Mouse (Mus musculus): ENCODE measurements around the gene Cadm1.

The Cadm1 gene

DNA sequence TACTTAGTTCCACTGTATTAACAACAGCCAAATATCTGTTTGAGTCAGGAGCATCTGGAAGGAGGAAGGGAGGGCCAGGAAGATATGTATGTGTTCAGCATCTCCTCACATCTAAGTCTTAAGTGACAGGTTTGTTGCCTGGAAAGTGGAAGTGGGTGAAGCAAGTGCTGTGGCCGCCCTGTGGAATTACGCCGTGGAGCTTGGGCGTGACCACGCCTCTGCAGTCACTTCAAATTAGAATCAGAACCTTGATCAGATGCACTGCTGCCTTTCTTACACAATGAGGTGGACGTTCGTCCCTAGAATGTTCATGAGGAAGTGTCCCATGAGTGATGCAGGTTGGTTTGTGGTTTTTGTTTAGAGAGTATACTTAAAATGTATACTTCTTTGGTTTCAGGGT, 131.6 kb downstream of the Cadm1 start:
- in situ Hi-C loops (cut with MboI, MseI): no loop called here

DNA sequence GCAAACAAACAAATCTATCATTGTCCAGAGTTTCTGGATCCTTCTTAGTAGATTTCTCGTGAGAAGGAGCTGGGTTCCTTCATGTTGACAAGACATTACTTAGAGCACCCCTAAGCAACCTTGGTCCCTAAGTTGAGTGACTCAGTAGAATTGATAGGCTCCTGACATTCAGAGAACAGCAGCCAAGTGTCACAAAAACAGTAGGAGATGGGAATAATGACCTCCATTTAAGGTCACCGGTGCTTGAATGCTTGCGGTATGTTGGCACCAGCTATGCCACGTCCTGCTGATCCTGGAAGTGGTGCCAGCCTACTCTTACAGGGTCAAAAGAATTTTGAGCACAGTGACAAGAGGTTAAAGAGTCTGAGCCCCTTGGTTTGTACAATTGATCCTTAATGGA, 139.2 kb downstream of the Cadm1 start:
- in situ Hi-C loops (cut with MboI, MseI): no loop called here

DNA sequence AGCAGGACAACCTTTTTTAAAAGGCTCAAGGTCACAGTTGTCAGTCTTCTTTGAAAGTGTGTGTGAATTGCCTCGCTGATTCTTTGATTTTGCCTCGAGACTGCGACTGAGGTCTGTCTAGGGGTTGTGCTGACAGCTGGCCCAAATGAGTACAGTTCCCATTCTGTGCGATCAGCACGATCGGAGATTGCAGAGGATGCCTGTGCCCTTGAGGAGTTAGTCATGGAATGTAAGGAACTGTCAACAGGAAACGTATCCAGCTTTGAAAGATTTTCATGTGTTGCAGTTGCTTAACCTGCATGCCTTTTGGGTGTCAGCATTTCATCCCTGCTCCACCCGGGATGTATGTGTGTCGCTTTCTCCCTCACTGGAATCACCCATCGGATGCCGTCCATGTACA, 141.6 kb downstream of the Cadm1 start:
- in situ Hi-C loops (cut with MboI, MseI): no loop called here

DNA sequence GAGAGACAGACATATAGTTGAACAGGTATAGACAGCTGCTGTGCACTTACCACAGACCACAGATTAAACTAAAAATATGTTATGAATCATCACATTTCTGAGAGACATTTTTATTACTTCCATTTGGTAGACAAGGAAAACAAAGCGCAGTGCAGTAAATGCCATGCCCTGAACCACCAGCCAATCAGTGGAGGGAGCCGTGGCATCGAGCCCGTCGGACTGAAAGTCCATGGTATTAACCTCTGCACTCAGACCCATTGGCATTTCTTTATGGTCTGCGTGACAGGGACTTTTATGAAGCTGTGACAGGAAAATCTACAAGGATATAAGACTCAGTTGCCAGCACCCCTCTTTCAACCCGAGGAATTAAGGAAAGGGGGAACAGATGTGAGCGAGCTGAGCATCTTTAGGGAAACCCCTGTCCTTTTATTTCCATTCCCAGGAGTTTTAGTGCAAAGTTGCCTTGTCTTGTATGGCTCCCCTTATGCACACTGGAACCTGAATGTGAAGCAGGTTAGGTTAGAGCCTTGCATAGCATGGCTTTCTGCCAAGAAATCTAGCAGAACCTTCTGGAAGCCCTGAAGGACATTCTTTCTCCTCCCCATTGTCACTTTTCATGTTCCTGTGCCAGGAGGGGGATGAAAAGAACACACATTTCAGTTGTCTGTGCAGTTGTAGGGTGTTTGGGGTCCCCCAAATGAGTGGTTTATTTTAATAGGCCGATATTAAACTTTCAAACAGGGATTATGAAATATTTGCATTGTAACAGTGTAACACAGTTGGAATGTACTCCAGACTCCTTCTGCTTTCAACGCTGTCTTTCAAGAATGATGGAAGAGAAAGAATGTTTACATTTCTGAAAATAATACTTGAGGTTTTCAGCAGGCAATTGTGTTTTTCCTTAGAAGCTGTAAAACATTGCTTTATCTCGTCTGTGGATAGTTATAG, 145.1 kb downstream of the Cadm1 start:
- in situ Hi-C loops (cut with MboI, MseI): no loop called here

DNA sequence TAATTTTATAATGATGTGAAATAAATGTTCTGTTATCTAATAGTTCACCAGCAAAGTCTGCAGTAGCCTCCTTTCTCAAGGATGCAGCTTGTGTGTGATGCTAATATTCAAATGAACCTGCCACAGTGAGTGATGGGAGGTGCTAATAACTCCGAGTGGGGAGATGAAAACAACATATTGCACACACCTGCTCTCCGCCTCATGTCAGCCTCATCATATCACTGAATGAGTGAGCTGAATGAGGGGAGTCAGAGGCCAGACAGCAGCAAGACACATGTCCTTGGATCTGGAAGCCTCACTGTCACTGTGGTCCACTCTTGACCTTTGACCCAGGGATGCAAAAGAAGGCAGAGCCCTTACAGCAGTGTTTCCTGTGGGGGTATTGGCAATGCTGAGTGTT, 156.9 kb downstream of the Cadm1 start:
- in situ Hi-C loops (cut with MboI, MseI): no loop called here

DNA sequence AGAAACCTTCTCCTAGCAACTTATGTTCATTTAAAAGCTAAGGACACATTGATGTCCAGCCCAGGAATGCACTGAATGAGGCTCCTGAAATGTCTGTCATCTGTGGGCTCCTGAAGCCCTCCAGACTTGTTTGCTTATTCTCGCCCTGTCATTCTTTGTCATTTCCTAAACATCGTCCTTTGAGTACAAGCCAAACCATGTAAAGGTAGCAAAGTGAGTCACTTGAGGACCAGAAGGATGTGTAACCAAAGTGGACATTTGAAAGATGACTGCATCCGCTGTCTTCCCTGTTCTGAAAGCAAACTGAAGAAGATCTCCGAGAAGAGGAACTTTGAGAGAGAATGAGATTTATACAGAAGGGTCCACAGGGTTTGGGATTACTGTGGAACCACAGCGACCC, 157.6 kb downstream of the Cadm1 start:
- in situ Hi-C loops (cut with MboI, MseI): no loop called here

DNA sequence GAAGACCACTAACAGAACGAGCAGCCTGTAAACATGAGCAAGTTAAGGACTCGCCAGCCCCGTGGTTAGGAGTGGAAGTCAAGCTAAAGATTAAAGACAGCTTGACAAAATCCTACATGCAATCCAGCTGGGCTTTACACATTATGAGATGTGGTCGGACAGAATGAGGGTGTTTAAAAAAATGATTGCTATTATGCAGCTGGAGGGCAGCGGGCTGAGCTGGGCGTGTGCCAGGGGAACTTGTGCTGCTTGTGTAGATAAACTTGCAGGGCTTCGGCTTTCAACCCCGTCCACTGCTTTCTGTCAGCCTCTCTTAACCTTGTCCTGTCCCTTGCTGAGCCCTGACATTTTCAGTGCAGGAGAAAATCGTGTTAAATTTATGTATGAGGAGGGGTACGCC, 158.3 kb downstream of the Cadm1 start:
- in situ Hi-C loops (cut with MboI, MseI): no loop called here

DNA sequence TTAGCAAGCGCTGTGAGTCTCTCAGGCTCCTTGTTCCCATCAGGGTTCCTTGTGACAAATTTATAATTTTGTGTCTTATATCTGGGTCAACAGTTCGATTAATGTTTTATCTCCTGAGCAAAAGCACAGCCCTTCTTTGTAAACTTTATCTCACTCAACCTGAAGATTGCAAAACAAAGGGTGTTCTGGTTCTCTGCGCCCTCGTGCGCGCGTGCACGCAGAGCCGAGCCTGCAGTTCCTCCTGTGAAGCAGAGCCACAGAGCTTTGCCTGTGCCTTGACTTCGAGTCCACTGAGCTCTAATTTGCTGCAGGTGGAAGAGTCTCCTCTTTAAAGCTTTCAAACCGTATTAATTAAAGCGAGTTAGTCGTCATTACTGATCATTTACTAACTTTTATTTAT, 162.9 kb downstream of the Cadm1 start:
- in situ Hi-C loops (cut with MboI, MseI): no loop called here

DNA sequence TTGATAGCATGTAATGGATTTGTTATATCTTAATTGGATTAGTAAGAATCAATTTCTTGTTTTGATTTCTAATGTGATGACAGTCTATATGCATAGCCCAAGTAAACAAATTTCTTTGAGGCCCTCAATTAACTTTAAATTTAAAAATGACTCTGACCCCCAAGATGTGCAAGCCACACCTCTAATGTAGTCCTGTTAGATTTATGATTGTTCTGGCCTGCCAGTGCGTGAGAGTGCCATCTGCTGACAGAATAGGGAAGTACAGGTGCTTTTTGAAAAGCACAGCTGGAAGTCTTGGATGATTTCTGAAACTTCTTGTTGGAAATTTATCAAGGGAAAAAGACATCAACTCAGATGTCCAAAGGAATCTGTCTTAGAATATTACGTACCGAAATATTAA, 169.1 kb downstream of the Cadm1 start:
- in situ Hi-C loops (cut with MboI, MseI): no loop called here

DNA sequence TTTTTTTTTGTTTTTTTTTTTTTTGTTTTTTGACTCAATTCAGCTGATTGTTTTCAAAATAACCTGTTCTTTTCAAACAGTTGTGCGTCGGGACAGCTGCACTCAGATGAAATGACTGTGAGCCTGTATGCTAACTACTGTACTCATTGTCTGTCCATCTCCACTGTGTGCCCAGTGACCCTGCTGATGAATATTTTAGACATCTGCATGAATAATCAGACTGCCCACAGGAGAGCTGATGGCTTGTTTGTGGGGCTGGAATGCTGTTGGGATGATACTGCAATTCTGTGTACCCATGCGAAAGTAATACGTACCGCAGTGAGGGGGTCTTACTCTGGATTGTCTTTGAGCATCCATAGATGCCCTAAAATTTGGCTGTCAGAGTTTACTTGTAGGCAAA, 170.0 kb downstream of the Cadm1 start:
- in situ Hi-C loops (cut with MboI, MseI): loop anchor here (5.0 kb wide), 1 partner anchor 963 kb away; no protein-coding TSS in a partner anchor

DNA sequence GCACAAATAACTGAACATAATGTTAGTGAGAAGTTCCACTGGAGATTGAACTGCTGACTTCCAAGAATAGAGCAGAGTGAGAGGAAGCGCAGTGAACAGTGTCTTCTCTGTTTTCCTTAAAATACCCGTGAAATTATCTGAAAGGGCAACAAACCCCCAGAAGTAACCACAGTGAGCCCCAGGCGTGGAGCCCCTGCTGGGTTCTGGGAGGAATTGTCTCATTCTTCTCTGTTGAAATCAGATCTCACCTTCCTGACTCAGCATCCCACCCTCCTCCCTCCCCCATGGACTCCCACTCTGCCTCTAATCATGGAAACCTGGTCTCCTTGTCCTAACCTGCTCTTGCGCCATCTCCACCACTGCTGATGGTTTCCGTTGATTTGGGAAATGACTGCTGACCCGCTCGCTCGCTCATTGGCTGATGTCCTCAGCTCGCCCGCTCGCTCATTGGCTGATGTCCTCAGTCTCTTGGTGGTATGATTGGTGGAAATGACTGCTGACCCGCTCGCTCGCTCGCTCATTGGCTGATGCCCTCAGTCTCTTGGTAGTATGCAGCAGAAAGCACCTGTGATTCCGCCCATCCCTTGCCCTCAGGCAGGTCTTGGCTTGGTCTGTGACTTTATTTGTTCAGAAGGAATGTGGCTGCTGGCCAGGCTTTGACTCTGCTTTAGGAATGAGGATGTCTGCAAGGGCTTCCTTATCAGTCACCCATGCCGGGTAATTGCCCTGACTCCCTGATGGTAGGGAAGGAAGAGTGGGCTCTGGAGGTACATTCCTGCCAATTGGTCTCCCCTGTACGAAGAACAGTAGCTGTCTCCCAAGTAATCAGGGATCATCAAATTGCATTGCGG, 173.3 kb downstream of the Cadm1 start:
- in situ Hi-C loops (cut with MboI, MseI): loop anchor here (5.0 kb wide), 1 partner anchor 966 kb away; no protein-coding TSS in a partner anchor

DNA sequence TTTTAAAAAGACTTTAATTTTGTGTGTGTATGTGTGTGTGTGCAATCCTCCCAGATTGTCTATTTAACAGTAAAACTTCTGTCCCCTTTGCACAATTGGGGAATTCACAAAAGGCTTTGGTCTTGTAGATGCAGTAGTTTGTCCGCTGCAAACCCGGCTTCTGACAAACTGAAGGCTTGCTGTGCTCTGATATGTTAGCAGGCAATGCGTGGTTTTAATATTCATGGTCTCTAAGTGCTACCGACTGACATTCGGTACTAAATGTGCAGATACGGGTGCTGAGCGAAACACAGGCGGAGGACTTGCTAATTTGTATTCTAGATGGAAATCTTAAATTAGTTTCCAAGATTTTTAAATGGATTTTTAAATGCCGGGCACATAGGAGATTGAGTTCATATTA, 176.4 kb downstream of the Cadm1 start:
- in situ Hi-C loops (cut with MboI, MseI): no loop called here

DNA sequence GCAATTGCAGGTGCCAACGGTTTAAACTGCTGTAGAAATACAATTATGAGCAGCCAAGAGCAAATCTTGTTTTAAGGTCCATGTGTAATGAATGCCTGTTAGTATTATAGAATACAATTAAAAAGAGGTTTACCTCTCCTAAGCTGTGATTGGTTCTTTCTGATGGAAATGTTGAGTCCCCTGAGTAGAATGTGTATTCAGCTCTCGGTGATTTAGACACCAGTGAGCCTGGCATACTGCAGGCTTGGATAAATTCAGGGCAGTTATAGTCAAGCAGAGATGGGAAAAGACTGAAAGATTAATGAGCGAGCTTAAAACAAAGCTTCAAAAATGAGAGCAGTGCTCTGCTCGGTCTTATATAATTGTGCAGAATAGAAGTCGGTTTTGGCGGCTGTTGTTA, 177.4 kb downstream of the Cadm1 start:
- in situ Hi-C loops (cut with MboI, MseI): no loop called here

DNA sequence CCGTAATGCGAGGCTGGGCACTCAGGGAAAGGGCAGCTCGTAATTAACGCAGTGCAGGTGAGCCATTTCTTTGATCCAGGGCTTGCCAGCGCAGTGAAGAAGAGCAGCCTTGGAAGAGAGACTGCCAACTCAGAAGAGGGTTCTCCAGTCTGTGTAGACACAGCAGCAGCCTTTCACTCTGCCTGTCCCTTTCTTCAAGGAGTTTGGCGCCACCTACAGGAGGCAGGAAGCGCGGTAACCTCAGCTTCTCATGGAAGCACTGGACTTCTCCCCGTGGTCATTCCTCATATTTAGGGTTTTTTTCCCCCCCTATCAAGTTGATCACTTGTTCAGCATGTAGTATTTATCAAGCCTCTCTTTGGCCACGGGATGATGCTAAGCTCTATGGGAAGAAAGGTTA, 178.3 kb downstream of the Cadm1 start:
- in situ Hi-C loops (cut with MboI, MseI): no loop called here

DNA sequence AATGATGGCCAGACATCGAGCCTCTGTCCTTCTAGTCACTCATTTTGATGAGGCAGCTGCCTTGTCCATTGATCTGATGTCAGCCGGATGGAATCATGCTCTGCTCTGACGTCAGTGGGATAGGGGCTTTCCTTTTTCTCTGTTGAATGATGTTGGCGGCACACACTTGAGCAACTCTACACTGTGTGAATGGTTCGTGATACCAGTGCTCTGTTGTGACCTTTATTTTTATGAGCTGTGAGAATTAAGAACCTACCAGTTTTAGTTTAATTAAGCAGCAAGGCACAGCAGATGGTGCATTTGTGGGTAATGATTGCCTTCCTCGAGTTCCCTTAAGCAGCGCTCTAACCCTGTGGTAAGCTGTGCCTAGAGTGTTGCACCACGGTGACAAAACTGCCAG, 181.0 kb downstream of the Cadm1 start:
- in situ Hi-C loops (cut with MboI, MseI): no loop called here

DNA sequence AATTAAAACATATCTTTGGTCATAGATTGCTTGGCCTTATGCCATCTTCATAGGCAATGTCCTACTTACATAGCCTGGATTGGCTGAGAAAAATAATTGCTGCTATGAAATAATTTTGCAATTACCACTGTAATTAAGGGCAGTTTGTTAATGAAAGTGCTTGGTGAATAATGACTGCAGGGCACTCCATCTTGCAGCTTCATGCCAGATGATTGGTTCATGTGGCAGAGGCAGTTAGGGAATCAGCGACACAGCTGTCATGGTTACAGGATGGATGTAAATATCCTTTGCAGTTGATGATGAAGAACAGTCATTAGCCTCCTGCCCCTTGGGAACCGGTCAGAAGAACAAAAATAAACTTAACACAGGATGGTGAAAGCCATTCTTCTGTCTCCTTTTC, 184.6 kb downstream of the Cadm1 start:
- in situ Hi-C loops (cut with MboI, MseI): no loop called here

DNA sequence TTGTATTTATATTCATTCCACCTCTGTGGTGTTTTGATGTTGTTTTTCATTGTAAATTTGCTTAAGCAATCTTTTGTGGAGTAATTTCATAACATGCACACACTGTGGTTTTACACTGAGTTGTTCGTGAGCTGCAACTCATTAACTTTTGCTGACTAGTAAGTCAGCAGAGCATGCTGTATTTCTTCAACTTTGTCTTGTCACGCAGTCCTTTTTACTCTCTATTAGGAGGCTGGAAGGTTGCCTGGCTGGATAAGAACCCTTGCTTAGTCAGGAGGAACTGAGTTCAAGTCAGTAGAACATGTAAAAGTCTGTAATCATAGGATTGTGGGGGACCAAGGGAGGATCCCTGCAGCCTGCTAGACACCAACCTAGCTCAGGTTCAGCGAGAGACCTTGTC, 185.4 kb downstream of the Cadm1 start:
- in situ Hi-C loops (cut with MboI, MseI): no loop called here

DNA sequence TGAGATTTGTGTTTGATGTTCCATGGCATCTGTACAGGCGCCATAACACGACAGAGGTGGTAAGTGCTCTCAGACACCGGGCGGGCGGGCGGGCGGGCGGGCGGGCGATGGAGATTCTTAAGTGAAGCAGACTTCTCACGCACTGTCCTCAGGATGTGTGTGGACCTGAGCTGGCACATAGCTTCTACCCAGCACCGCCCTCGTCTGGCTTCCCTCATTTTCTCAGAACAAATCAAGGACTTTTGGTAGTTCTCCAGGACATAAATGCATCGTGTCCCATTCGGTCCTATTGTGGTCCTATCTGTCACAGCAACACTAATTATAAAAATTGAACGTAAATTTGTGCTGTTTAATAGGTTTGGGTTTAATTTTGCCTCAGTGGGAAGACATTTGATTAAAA, 186.9 kb downstream of the Cadm1 start:
- in situ Hi-C loops (cut with MboI, MseI): no loop called here

DNA sequence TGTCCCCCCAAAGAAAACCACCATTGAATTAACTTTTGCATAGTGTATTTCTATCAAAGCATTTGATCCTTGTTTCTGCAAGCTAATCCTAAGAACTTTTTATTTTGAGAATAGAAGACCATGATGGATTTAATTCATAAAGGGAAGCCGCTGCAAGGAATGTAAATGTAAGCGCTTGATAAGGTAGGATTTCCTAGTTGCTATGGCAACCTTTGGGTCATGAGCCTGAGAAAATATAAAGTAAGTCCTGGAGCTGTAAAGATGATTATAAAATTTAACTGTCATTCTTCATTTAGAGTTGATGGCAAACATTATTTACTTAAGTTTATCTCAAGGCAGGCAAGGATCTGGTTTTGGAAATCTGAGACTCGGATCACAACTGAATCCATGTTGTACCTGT, 197.6 kb downstream of the Cadm1 start:
- in situ Hi-C loops (cut with MboI, MseI): no loop called here

DNA sequence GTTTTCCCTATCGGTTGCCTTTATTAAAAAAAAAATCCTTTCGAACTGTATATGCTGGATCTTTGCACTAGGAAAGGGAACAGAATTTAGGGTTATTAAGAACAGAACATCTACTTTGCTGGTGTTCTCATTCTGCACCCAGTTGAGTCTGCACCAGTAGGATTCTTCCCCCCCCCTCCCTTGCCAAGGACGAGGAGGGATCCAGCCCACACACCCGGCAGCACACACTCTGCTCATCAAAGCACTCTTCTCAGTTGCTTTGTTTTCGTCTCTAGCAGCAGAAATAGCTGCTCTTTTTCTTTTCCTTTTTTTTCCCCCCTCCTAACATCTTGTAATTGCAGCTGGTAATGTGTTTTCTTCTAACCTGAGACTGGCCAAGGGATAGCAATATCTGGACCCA, 198.9 kb downstream of the Cadm1 start:
- in situ Hi-C loops (cut with MboI, MseI): no loop called here

DNA sequence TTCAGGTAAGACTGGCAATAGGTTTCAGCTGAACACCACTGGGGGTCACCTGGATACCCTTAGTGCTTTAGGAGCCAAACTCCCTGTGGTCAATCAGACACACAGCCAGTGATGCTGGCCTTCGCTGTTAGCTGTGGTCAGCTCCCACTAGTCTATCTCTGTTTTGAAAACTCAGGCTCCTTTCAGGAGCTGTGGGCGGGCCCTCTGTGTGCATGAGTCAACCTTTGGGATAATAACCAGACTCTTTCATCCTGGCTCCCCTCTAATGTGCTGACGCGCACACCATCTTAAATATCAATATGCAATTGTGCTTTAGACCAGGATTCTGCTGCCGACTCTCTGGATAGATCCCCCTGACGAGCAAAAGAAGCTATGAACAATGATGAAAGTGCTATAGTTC, 200.3 kb downstream of the Cadm1 start:
- in situ Hi-C loops (cut with MboI, MseI): no loop called here

DNA sequence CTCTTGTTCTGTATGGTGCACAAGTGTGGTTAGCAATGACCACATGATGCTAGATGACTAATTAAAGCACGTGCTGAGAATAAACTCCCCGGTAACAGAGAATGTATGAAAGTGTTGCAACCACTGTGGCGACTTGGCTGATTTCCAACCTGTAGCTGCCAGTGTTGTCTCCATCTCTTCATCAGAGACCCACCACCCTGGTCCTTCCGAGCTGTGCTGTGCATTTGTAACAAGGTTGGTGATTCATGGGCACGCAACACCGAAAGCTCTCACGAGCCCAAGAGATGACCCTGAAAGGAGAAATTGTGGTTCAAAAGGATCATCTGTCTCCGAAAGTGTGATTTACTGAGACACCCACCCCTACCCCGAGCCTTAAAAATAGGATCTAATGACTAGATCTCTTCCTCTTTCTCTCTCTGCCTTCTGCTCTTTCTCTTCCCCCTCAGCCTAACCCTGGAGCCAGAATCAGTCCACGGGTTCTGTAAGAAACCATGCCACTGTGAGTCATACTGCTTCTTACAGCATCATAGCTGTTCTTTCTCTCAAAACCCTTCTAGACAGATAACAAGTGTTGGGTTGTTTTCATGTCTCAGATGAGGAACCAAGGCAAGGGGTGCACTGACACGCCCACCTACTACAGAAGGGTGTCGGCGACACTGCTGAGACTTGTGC, 203.9 kb downstream of the Cadm1 start:
- in situ Hi-C loops (cut with MboI, MseI): no loop called here
